ENCODE assay signal across 9 mouse cellular contexts in the genomic region with DNA sequence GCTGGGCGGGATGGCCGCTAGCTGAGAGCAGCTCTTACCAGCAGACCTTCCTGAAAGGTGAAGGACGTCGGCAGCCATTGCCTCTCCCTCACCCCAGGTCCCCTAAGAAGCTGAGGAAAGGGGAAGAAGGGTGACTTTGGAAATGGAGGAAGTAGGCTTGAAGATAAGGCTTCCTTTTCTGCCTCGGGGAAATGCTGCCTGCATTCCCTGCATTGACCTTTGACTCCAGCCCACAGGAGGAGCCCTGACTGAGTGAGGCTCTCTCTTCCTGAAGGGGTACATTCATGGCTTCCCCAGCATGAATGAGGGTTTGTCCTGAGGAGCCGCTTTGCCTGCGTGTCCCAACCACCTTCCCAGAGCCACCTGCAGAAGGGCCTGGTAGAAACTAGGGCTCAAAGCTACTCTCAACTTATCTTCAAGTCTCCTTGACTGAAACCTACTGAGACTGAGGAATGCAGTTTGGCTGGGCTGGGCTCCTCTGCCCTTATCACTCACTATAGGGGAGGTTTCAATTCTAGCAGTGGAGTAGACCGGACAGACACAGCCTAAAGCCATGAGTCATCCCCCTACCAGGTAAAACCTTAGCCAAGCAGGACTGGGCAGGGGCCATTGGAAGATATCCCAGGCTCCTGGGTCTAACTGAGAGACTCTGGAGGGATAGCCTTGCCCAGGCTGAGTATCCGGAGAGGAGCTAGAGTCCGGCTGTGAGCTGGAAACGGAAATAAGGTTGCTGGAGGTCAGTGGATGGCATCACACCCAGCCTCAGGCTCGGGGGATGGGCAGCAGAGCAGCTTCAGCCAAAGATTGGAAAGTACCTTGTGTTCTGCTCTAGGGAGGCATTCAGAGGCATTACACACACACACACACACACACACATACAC. TPM values are rescaled to one million over a fixed set of nuclear protein-coding genes. Genes with fewer than 3 reads are reported as not detected.
DNase-seq lines count a peak whose midpoint lies in the region; ATAC-seq and TF ChIP-seq lines count a peak whose summit lies in the region.
"Had no signal": no experiment of that assay in that cellular context is flagged by ENCODE, and none has a peak within 500 bp of the region (broad histone marks: within the 10 kb centered on the region; RNA-seq: fewer than 3 reads in every experiment).

No protein-coding gene starts in this region.

- H3K4me3 ChIP-seq in MEL (ENCODE audit: control insufficient read depth in 1 of 2, insufficient read depth in 1 of 2, low read depth in 2 of 2, low read length in 2 of 2): 0 out of 4 replicates have a peak overlapping the region, but pooled peaks of 1 of the 2 experiments have one; percentile 3
- H3K4me3 ChIP-seq in heart, postnatal 0 days (ENCODE audit: low read depth, low read length): no peak overlapping the region
- no peak overlapping the region for H3K4me3 ChIP-seq in liver, embryonic 12.5 days

- peak in 1 of 2 experiments; percentile 31; a peak in 1 of 4 replicates for TF ChIP-seq POLR2A in MEL (IDR thresholded peaks at IDR 0.05; ENCODE audit: control insufficient read depth in 1 of 2, insufficient read depth in 1 of 2, low read depth in 1 of 2, low read length in 2 of 2, poor library complexity in 1 of 2)

- no peak for TF ChIP-seq RAD21 in MEL (IDR thresholded peaks at IDR 0.05; ENCODE audit: low read depth, low read length)

- no peak overlapping the region for H3K4me2 ChIP-seq in heart, postnatal 0 days (ENCODE audit: low read depth, low read length)
- H3K4me2 ChIP-seq in liver, embryonic 12.5 days: peak overlapping the region; percentile 56

- H3K27me3 ChIP-seq in MEL (ENCODE audit: control insufficient read depth in 1 of 2, insufficient read depth in 2 of 2, low read length in 2 of 2): no peaks in the 10 kb centered on the region
- H3K27me3 ChIP-seq in heart, postnatal 0 days (ENCODE audit: control insufficient read depth, insufficient read depth, low read length): no peaks in the 10 kb centered on the region
- no peaks in the 10 kb centered on the region for H3K27me3 ChIP-seq in liver, embryonic 12.5 days (replicated peaks)

- H3K4me1 ChIP-seq in MEL (ENCODE audit: control insufficient read depth in 1 of 2, insufficient read depth in 2 of 2, low read length in 2 of 2): peaks cover 7 to 20% of the 10 kb centered on the region in 2 experiments
- peaks cover 18% of the 10 kb centered on the region for H3K4me1 ChIP-seq in heart, postnatal 0 days (ENCODE audit: control insufficient read depth, insufficient read depth)
- peaks cover 33% of the 10 kb centered on the region for H3K4me1 ChIP-seq in liver, embryonic 12.5 days

- H3K9ac ChIP-seq in MEL (ENCODE audit: control insufficient read depth, low read depth, low read length, poor library complexity, severe bottlenecking): peak overlapping the region; percentile 27; the same call in 1 of the 2 replicates
- H3K9ac ChIP-seq in heart, postnatal 0 days (replicated peaks; ENCODE audit: low read depth, low read length): no peak overlapping the region
- 0 out of 2 replicates have a peak overlapping the region, but pooled peaks have one; percentile 27 for H3K9ac ChIP-seq in liver, embryonic 12.5 days

- no peak for TF ChIP-seq CTCF in MEL (IDR thresholded peaks at IDR 0.05 in 2 of 3, conservative IDR thresholded peaks at IDR 0.05 in 1 of 3; ENCODE audit: control insufficient read depth in 1 of 3, insufficient read depth in 1 of 3, low read depth in 2 of 3, low read length in 3 of 3, poor library complexity in 1 of 3, severe bottlenecking in 1 of 3)
- no peak for TF ChIP-seq CTCF in heart, postnatal 0 days (IDR thresholded peaks at IDR 0.05; ENCODE audit: low read depth)

- DNase-seq in MEL (ENCODE audit: low read depth, low spot score): peak; percentile 77
- peak; percentile 79 to 88 for DNase-seq in adrenal gland, postnatal 36 days
- DNase-seq in heart, postnatal 0 days (ENCODE audit: low spot score): no peak
- DNase-seq in spleen, postnatal 36 days (ENCODE audit: low spot score in 2 of 2): peak; percentile 50 to 52
- DNase-seq in T-cell, adult 2 months (ENCODE audit: low spot score): no peak
- no peak for DNase-seq in layer of hippocampus, adult 9-11 months
- no peak for DNase-seq in left cerebral cortex, adult 11 months (ENCODE audit: low spot score)

- WGBS in heart, postnatal 0 days: 38% methylated on average over 12 of the region's 12 CpGs
- WGBS in liver, embryonic 12.5 days (ENCODE audit: insufficient replicate concordance): 16% methylated on average over 12 of the region's 12 CpGs

- peak overlapping the region; percentile 81 for H3K27ac ChIP-seq in MEL (ENCODE audit: control insufficient read depth, low read depth, low read length)
- H3K27ac ChIP-seq in heart, postnatal 0 days (ENCODE audit: low read depth): peak overlapping the region; percentile 17; the same call in 1 of the 2 replicates
- peak overlapping the region; percentile 65 for H3K27ac ChIP-seq in liver, embryonic 12.5 days
- H3K27ac ChIP-seq: macrophage had no signal

- no peaks in the 10 kb centered on the region for H3K9me3 ChIP-seq in MEL (replicated peaks; ENCODE audit: insufficient read depth, low read length)
- H3K9me3 ChIP-seq in heart, postnatal 0 days (replicated peaks; ENCODE audit: control insufficient read depth, low read length): no peaks in the 10 kb centered on the region
- no peaks in the 10 kb centered on the region for H3K9me3 ChIP-seq in liver, embryonic 12.5 days (replicated peaks)

- peak; percentile 44 to 46; a peak in 2 of 4 replicates for TF ChIP-seq EP300 in MEL (IDR thresholded peaks at IDR 0.05; ENCODE audit: low read depth in 1 of 2, low read length in 2 of 2)
- no peak for TF ChIP-seq EP300 in heart, postnatal 0 days (IDR thresholded peaks at IDR 0.05; ENCODE audit: low read depth)

- peaks cover 0 to 24% of the 10 kb centered on the region in 2 experiments; a peak in 2 of 4 replicates for H3K36me3 ChIP-seq in MEL (ENCODE audit: control insufficient read depth in 1 of 2, insufficient read depth in 2 of 2, low read length in 2 of 2)
- no peaks in the 10 kb centered on the region for H3K36me3 ChIP-seq in heart, postnatal 0 days (replicated peaks; ENCODE audit: control insufficient read depth, insufficient read depth, low read length)
- H3K36me3 ChIP-seq in liver, embryonic 12.5 days: no peaks in the 10 kb centered on the region

- H3K79me2 ChIP-seq in MEL (ENCODE audit: control insufficient read depth, insufficient read depth, low read length, poor library complexity): no peaks in the 10 kb centered on the region

- peak; percentile 67 for ATAC-seq in heart, postnatal 0 days (ENCODE audit: insufficient read depth, low read depth)
- peak; percentile 73 for ATAC-seq in liver, embryonic 12.5 days

TF ChIP-seq in MEL, 35 proteins besides CTCF, POLR2A, EP300 and RAD21 (continues in another document):
- TF ChIP-seq ETS1 (IDR thresholded peaks at IDR 0.05; ENCODE audit: low read depth, low read length) (no peak), UBTF (IDR thresholded peaks at IDR 0.05; ENCODE audit: borderline replicate concordance, insufficient read depth, low read depth, low read length) (no peak), TBP (IDR thresholded peaks at IDR 0.05; ENCODE audit: low read depth, low read length) (peak; percentile 34), POLR2AphosphoS2 (IDR thresholded peaks at IDR 0.05; ENCODE audit: low read length) (no peak), TAL1 (IDR thresholded peaks at IDR 0.05; ENCODE audit: low read length) (no peak), MAFK (IDR thresholded peaks at IDR 0.05; ENCODE audit: borderline replicate concordance, low read depth, low read length) (no peak), ZKSCAN1 (IDR thresholded peaks at IDR 0.05; ENCODE audit: low read depth, low read length) (no peak), ELF1 (IDR thresholded peaks at IDR 0.05; ENCODE audit: low read depth, low read length) (0 out of 2 replicates have a peak, but pooled peaks have one; percentile 18), SMC3 (IDR thresholded peaks at IDR 0.05; ENCODE audit: low read depth, low read length) (no peak), NELFE (IDR thresholded peaks at IDR 0.05; ENCODE audit: low read depth, low read length) (no peak), CHD2 (IDR thresholded peaks at IDR 0.05; ENCODE audit: low read length) (no peak), ZNF384 (IDR thresholded peaks at IDR 0.05; ENCODE audit: low read depth, low read length) (no peak), RCOR1 (IDR thresholded peaks at IDR 0.05; ENCODE audit: low read depth, low read length) (peak; percentile 39; the same call in 1 of the 2 replicates), MEF2A (IDR thresholded peaks at IDR 0.05; ENCODE audit: extremely low read depth, insufficient replicate concordance, low read depth, low read length, poor library complexity, severe bottlenecking) (no peak), ZC3H11A (IDR thresholded peaks at IDR 0.05; ENCODE audit: low read depth, low read length) (no peak), MYC (IDR thresholded peaks at IDR 0.05; ENCODE audit: low read depth, low read length) (no peak), KAT2A (conservative IDR thresholded peaks at IDR 0.05; ENCODE audit: low read depth, low read length) (no peak), USF2 (IDR thresholded peaks at IDR 0.05; ENCODE audit: borderline replicate concordance in 1 of 2, insufficient read depth in 1 of 2, low read depth in 1 of 2, low read length in 2 of 2) (no peak), ZMIZ1 (IDR thresholded peaks at IDR 0.05; ENCODE audit: low read depth, low read length) (no peak), NRF1 (IDR thresholded peaks at IDR 0.05; ENCODE audit: insufficient read depth, low read depth, low read length, poor library complexity, severe bottlenecking) (no peak)

RNA-seq across cellular contexts. Expression of gene Slc37a1, which starts 18.5 kb away (rescaled TPM):
- 10.3 and 15.0 TPM in 2 replicates for total RNA-seq in MEL (2012; rRNA removed)
- polyA plus RNA-seq in MEL (2012; ENCODE audit: insufficient read depth in 1 of 2, insufficient read length in 2 of 2, low read depth in 1 of 2, low replicate concordance in 2 of 2, missing spikeins in 1 of 2): 10 to 100 TPM in 1 of 2 experiments, not detected in 1; 14.2 TPM
- total RNA-seq in adrenal gland, postnatal 36 days (2021): 1 to 10 TPM; 7.0 to 9.8 TPM
- 16.8 and 37.9 TPM in 2 replicates for total RNA-seq in heart, postnatal 0 days (2014; rRNA removed; ENCODE audit: low replicate concordance)
- polyA plus RNA-seq in heart, postnatal 0 days (2015; fragmentation: Nextera tagmentation; extraction: Ambion mirVana): 9.7 and 13.5 TPM in 2 replicates
- 4.4 and 5.4 TPM in 2 replicates for polyA plus RNA-seq in liver, embryonic 12.5 days (2016; fragmentation: Nextera tagmentation; extraction: Ambion mirVana)

RNA-seq across cellular contexts. Expression of gene Rsph1, which starts 28.0 kb away (rescaled TPM):
- 1.3 and 2.0 TPM in 2 replicates for total RNA-seq in MEL (2012; rRNA removed)
- polyA plus RNA-seq in MEL (2012; ENCODE audit: insufficient read depth in 1 of 2, insufficient read length in 2 of 2, low read depth in 1 of 2, low replicate concordance in 2 of 2, missing spikeins in 1 of 2): 1 to 10 TPM in 1 of 2 experiments, not detected in 1; 3.6 TPM
- 1 to 10 TPM; 4.8 to 5.2 TPM for total RNA-seq in adrenal gland, postnatal 36 days (2021)
- 0.27 TPM in 1 of 2 replicates, not detected in the other for total RNA-seq in heart, postnatal 0 days (2014; rRNA removed; ENCODE audit: low replicate concordance)
- 1.6 and 2.3 TPM in 2 replicates for polyA plus RNA-seq in heart, postnatal 0 days (2015; fragmentation: Nextera tagmentation; extraction: Ambion mirVana)
- polyA plus RNA-seq in liver, embryonic 12.5 days (2016; fragmentation: Nextera tagmentation; extraction: Ambion mirVana): 0.25 and 0.32 TPM in 2 replicates

Comparison
In these comparisons a context has a peak if more than half of its experiments do, and no peak if none do; other contexts are left out.
1. DNase-seq: peak in MEL (single experiment), adrenal gland, postnatal 36 days (2 of 2) and spleen, postnatal 36 days (2 of 2); none in heart, postnatal 0 days (single experiment), T-cell, adult 2 months (single experiment), layer of hippocampus, adult 9-11 months (single experiment) and left cerebral cortex, adult 11 months (single experiment).
2. H3K27ac ChIP-seq: peak in every context shown above with its lines; median percentile 81 in MEL; 65 in liver, embryonic 12.5 days; 17 in heart, postnatal 0 days.